Mouse (Mus musculus) midbrain, embryonic 14.5 days (tissue): ENCODE data around the gene Cnbd2. TPM values are rescaled to one million over a fixed set of nuclear protein-coding genes. Genes with fewer than 3 reads are reported as not detected.
A peak's percentile ranks its signal among the peaks of the same experiment; 100 is the strongest.

Experiments
- ATAC-seq: fragments of 200-750 bp; cut with Nextera tagmentation; 2 replicates; pipeline ENCODE4 v1.8.0; 2017; ENCODE audit warnings: moderate number of reproducible peaks, moderate library complexity; ENCODE audit not compliant: low FRiP score, low TSS enrichment
- DNase-seq: peaks from one replicate; pipeline ENCODE4 v3.0.0-alpha.2; 2015
- H3K27ac ChIP-seq: fragments of 300-500 bp; sonication (generic); replicated peaks from 2 replicates; pipeline ENCODE4 v1.5.1; 2014; ENCODE audit warnings: mild to moderate bottlenecking, low read depth, low read length, moderate library complexity
- H3K27me3 ChIP-seq: fragments of 300-500 bp; sonication (generic); 2 replicates; pipeline ENCODE4 v1.6.1; 2014; ENCODE audit warnings: low read length, control low read depth, mixed read lengths; ENCODE audit not compliant: control insufficient read depth, insufficient read depth
- H3K36me3 ChIP-seq: fragments of 300-500 bp; sonication (generic); 2 replicates; pipeline ENCODE4 v1.6.1; 2014; ENCODE audit warnings: low read length, control low read depth; ENCODE audit not compliant: control insufficient read depth, insufficient read depth
- H3K4me1 ChIP-seq: fragments of 300-500 bp; sonication (generic); 2 replicates; pipeline ENCODE4 v1.6.1; 2014; ENCODE audit warnings: mild to moderate bottlenecking, antibody characterized with exemption, low read length, control low read depth; ENCODE audit not compliant: control insufficient read depth, insufficient read depth
- H3K4me2 ChIP-seq: fragments of 300-500 bp; sonication (generic); 2 replicates; pipeline ENCODE4 v1.6.1; 2014; ENCODE audit warnings: mild to moderate bottlenecking, low read length, moderate library complexity
- H3K4me3 ChIP-seq: fragments of 300-500 bp; sonication (generic); replicated peaks from 2 replicates; pipeline ENCODE4 v1.5.1; 2014; ENCODE audit warnings: low read depth, low read length
- H3K9ac ChIP-seq: fragments of 300-500 bp; sonication (generic); replicated peaks from 2 replicates; pipeline ENCODE4 v1.6.1; 2014; ENCODE audit warnings: mild to moderate bottlenecking, low read length, moderate library complexity
- H3K9me3 ChIP-seq: fragments of 300-500 bp; sonication (generic); 2 replicates; pipeline ENCODE4 v1.6.1; 2016; ENCODE audit warnings: low read length, control low read depth, mixed read lengths; ENCODE audit not compliant: control insufficient read depth
- WGBS: fragments of 180-500 bp; shearing (Covaris S2); extraction: QIAGEN DNeasy Blood & Tissue Kit; methylation state at CpG from one replicate; pipeline ENCODE4 v1.1.7; 2014; 5-methylcytosine and 5-hydroxymethylcytosine counted together
- microRNA-seq: library from miRNA; unstranded; fragments of <30 nt; microRNA quantifications from one replicate; pipeline ENCODE4, GENCODE M21; 2016
- polyA plus RNA-seq: library from polyadenylated mRNA; unstranded; fragments of >200 nt; fragmentation: Nextera tagmentation; extraction: Ambion mirVana; gene quantifications from 2 replicates; pipeline ENCODE4 v1.2.1, GENCODE M21; 2014

Gene Cnbd2
- polyA plus RNA-seq, 1 experiment from 2014 or later = 6.9 TPM

DNA sequence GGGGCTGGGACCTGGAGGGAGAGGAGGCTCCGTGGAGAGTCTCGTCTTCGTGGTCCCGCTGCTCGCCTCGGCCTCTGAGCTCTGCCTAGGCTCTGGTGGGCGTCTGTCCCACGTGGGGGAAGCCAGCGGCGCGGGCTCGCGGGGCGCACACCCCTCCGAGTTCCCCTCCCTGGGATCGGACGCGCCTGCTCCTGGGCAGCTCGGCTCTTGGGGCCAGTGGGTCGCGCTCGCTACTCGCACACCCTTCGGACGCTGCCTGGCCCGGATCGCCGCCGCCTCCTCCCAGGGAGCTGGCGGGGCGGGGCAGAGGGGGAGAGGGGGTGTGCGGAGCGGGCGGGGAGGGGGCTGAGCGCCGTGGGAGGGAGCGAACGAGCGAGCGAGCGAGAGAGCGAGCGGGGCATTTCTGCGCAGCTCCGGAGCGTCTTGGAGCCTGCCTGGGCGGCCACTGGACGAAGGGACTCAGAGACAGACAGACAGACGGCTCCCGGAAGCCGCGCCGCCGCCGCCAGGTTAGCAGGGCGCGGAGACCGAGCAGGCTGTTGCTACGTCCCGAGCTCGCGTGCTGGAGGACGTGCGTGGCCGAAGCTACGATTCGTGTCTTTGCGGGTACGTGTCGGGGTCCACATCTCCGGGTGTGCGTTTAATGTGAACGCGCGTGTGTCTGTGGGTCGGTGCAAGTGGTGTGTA, 108.7 kb downstream of the Cnbd2 start, which contains the start of gene Epb41l1:
Gene Epb41l1 (plus strand): TSS at position 216 of the 687 bp plus-strand sequence.
- peak within 1 kb of the TSS; percentile 92 for H3K9ac ChIP-seq
- no peaks in the 10 kb centered on the region for H3K36me3 ChIP-seq
- H3K27me3 ChIP-seq = no peaks in the 10 kb centered on the region
- H3K27ac ChIP-seq = peak within 1 kb of the TSS; percentile 94
- WGBS = under 1% methylated on average over 76 of the region's 76 CpGs
- ATAC-seq (peak; percentile 78), DNase-seq (peak; percentile 83)
- no peaks in the 10 kb centered on the region for H3K9me3 ChIP-seq
- peak within 1 kb of the TSS; percentile 79 for H3K4me2 ChIP-seq
- H3K4me1 ChIP-seq = peaks cover 22% of the 10 kb centered on the region
- H3K4me3 ChIP-seq = peak within 1 kb of the TSS; percentile 76

DNA sequence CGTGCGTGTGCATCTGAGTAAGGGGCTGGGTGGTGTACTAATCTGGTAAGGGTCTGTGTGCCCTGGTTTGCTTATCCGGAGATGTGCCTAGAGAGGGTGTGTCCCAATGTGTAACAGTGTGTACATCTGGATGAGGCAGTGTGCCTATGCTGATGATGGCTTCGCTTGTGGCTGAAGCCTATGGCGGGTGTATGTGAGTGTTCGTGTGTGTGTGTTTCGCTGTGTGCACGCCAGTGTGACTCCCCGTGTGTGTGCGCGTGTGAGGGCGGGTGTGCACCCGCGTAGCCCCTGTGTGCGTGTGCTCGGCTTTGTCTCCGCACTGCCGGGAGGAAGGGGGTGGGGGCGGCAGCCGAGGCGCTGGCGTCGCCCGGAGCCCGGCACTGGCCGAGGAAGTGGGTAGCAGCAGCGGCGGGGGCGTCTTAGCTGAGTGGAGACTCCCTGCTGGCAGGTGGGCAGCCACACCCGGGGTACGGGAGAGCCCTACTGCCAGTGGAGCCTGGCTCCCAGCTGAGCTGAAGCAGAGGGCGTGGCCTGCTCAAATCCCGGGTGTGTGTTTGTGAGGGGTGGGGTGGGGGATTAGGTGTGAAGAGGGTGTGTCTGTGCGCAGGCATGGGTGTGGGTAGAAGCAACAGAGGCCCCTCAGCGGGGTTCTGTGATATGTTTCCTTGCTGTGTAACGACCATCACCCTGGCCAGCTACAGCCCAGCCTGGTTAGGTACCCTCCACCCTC, 109.4 kb downstream of the Cnbd2 start:
- no peaks in the 10 kb centered on the region for H3K27me3 ChIP-seq
- H3K4me1 ChIP-seq = peaks cover 22% of the 10 kb centered on the region
- peak overlapping the region; percentile 92 for H3K9ac ChIP-seq
- H3K4me2 ChIP-seq = peak overlapping the region; percentile 79
- WGBS = under 1% methylated on average over 36 of the region's 36 CpGs
- H3K27ac ChIP-seq = peak overlapping the region; percentile 94
- no peaks in the 10 kb centered on the region for H3K36me3 ChIP-seq
- ATAC-seq (peak; percentile 78), DNase-seq (peak; percentile 73)
- H3K4me3 ChIP-seq = peak overlapping the region; percentile 76
- no peaks in the 10 kb centered on the region for H3K9me3 ChIP-seq

DNA sequence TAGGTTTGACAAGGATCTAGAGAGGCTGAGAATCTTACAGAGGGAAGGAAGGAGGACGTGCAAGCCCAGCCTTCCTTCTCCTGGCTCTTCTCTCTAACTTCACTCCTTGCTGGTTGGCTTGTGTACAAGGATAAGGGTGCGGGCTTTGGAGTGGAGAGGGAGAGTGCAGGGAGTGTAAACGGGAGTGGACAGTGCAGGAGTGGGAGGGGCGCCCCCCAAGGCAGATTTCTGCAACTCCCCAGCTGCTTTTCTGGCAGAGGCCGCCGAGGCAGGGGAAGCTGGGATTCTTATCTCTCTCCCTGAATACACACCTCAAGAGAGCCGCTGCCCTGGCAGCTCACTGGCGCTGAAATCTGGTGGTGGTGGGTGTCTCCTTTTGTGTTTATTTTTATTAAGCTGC, 110.5 kb downstream of the Cnbd2 start:
- WGBS = 9% methylated on average over 8 of the region's 8 CpGs
- no peak for ATAC-seq
- peak overlapping the region; percentile 76 for H3K4me3 ChIP-seq
- DNase-seq = no peak
- no peaks in the 10 kb centered on the region for H3K36me3 ChIP-seq
- H3K4me1 ChIP-seq = peaks cover 22% of the 10 kb centered on the region
- peak overlapping the region; percentile 92 for H3K9ac ChIP-seq
- H3K27me3 ChIP-seq = no peaks in the 10 kb centered on the region
- H3K27ac ChIP-seq = peak overlapping the region; percentile 94
- H3K4me2 ChIP-seq = peak overlapping the region; percentile 79
- H3K9me3 ChIP-seq = no peaks in the 10 kb centered on the region

DNA sequence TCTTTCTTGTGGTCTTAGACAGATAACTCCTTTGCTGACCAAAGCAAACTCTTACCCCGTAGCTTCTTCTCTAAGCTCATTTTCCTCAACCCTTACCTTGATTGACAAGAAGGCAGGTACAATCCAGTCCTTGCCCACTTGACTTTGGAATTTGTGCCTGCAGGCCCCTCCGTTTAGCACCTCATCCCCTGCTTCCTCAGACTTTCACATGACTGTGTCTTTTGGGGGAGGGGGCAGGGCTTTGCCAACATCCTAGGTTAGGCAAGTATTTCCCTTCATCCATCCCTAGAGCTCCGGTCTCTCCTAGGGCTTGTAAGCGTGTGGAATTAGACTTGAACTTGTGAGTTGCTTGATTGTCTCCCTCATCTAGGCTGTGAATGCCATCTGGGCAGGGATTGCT, 111.6 kb downstream of the Cnbd2 start:
- H3K9me3 ChIP-seq = no peaks in the 10 kb centered on the region
- H3K9ac ChIP-seq = no peak overlapping the region
- no peaks in the 10 kb centered on the region for H3K27me3 ChIP-seq
- no peak for DNase-seq
- H3K36me3 ChIP-seq = no peaks in the 10 kb centered on the region
- no peak overlapping the region for H3K27ac ChIP-seq
- H3K4me3 ChIP-seq = no peak overlapping the region
- WGBS = 84% methylated on average over 4 of the region's 4 CpGs
- H3K4me1 ChIP-seq = peaks cover 22% of the 10 kb centered on the region
- no peak for ATAC-seq
- peak overlapping the region; percentile 79 for H3K4me2 ChIP-seq

Small RNA genes within 50 kb of the gene (microRNA-seq; reads per million reads assigned to microRNA genes)
- not detected for gene Gm22758
- gene Gm22759 = not detected

Other genes with a start within 250 kb of the Cnbd2 start
- 4.7 and 6.0 TPM in 2 replicates for gene Spag4, start 247.1 kb upstream of the Cnbd2 start, polyA plus RNA-seq
- 21.4 and 23.2 TPM in 2 replicates for gene Cpne1, start 200.3 kb upstream of the Cnbd2 start, polyA plus RNA-seq
- 23.6 and 34.0 TPM in 2 replicates for gene Rbm12, start 200.3 kb upstream of the Cnbd2 start, polyA plus RNA-seq
- gene Gm28036, start 185.2 kb upstream of the Cnbd2 start, polyA plus RNA-seq = 5.8 and 19.2 TPM in 2 replicates
- gene Romo1, start 168.3 kb upstream of the Cnbd2 start, polyA plus RNA-seq = 413 and 563 TPM in 2 replicates
- 29.7 and 30.8 TPM in 2 replicates for gene Nfs1, start 168.1 kb upstream of the Cnbd2 start, polyA plus RNA-seq
- 484 and 514 TPM in 2 replicates for gene Rbm39, start 132.1 kb upstream of the Cnbd2 start, polyA plus RNA-seq
- gene Phf20, start 115.8 kb upstream of the Cnbd2 start, polyA plus RNA-seq = 110 and 120 TPM in 2 replicates
- 93.3 and 102 TPM in 2 replicates for gene Scand1, start 405 bp downstream of the Cnbd2 start, polyA plus RNA-seq
- 20.9 and 26.1 TPM in 2 replicates for gene Epb41l1, start 108.6 kb downstream of the Cnbd2 start, polyA plus RNA-seq
- gene Aar2, start 235.3 kb downstream of the Cnbd2 start, polyA plus RNA-seq = 53.7 and 59.2 TPM in 2 replicates